Mouse (Mus musculus): ENCODE results near the gene Cst6.

GRCm38 (mm10) chr19:5306279-5306678 lies 43.1 kb downstream of the Cst6 start:
- no peak for TF ChIP-seq TAL1 (IDR thresholded peaks at IDR 0.05; ENCODE audit: low read length)
- TF ChIP-seq GATA1 (IDR thresholded peaks at IDR 0.05; ENCODE audit: low read length): no peak

All from erythroblast, embryonic 14.5 days (primary cell).